Mouse (Mus musculus) cortical plate, adult 2 months (tissue): ENCODE measurements around the gene Cyp1a1.

Experiments used
- CTCF ChIP-seq: fragments of 200-500 bp; IDR thresholded peaks from 2 replicates; pipeline ENCODE4 v1.5.1; 2011; ENCODE audit warnings: mild to moderate bottlenecking, control low read depth, low read length; ENCODE audit not compliant: insufficient read depth; ENCODE audit errors: extremely low read depth
- POLR2A ChIP-seq: fragments of 200-500 bp; IDR thresholded peaks from 2 replicates; pipeline ENCODE4 v1.6.1; 2011; ENCODE audit warnings: mild to moderate bottlenecking, low read length, control low read depth; ENCODE audit not compliant: insufficient read depth; ENCODE audit errors: extremely low read depth

GRCm38 (mm10) chr9:57681411-57681810 is 6.3 kb upstream of the Cyp1a1 start:
- TF ChIP-seq CTCF (no peak), POLR2A (no peak)
